Mouse (Mus musculus): ENCODE measurements around the gene Tlk1. TPM values are rescaled to one million over a fixed set of nuclear protein-coding genes. Genes with fewer than 3 reads are reported as not detected.

Gene Tlk1
- polyA plus RNA-seq, 1 experiment: 9.4 TPM

- Histone ChIP-seq H3ac (ENCODE audit: control insufficient read depth, insufficient read length) (no peak overlapping the region), H3K4me2 (ENCODE audit: low read depth) (no peak overlapping the region), H3K4me3 (no peak overlapping the region), H3K27me3 (ENCODE audit: control insufficient read depth, insufficient read depth, insufficient read length) (no peaks in the 10 kb centered on the region), H3K36me3 (ENCODE audit: control insufficient read depth, insufficient read depth) (no peaks in the 10 kb centered on the region), H3K79me2 (ENCODE audit: control insufficient read depth, insufficient read depth) (peaks cover 74% of the 10 kb centered on the region)
- TF ChIP-seq SRF (IDR thresholded peaks at IDR 0.05; ENCODE audit: control insufficient read depth, insufficient read length, low read depth) (no peak), REST (IDR thresholded peaks at IDR 0.05; ENCODE audit: insufficient read depth, insufficient read length) (no peak), POLR2A (IDR thresholded peaks at IDR 0.05; ENCODE audit: insufficient read length, low read depth) (no peak), USF1 (IDR thresholded peaks at IDR 0.05; ENCODE audit: low read depth) (no peak), CEBPB (IDR thresholded peaks at IDR 0.05; ENCODE audit: insufficient read depth, poor library complexity, severe bottlenecking) (no peak), E2F4 (IDR thresholded peaks at IDR 0.05; ENCODE audit: insufficient read depth) (no peak), TCF3 (IDR thresholded peaks at IDR 0.05; ENCODE audit: insufficient read length, low read depth) (no peak), MYOD1 (IDR thresholded peaks at IDR 0.05; ENCODE audit: control insufficient read depth in 1 of 3, insufficient read length in 2 of 3, low read depth in 2 of 3) (no peak), TCF12 (IDR thresholded peaks at IDR 0.05; ENCODE audit: insufficient read depth, poor library complexity, severe bottlenecking) (no peak), MAX (IDR thresholded peaks at IDR 0.05; ENCODE audit: low read depth) (no peak), POLR2AphosphoS2 (IDR thresholded peaks at IDR 0.05; ENCODE audit: insufficient read length, low read depth) (no peak), MYOG (IDR thresholded peaks at IDR 0.05; ENCODE audit: control insufficient read depth in 1 of 3, insufficient read depth in 1 of 3, insufficient read length in 2 of 3, low read depth in 2 of 3) (no peak)
These were observed 41.1 kb downstream of the Tlk1 start for GRCm38 (mm10) chr2:70784447-70784846.

GRCm38 (mm10) chr2:70783504-70783903 is 42.0 kb downstream of the Tlk1 start:
- no peaks in the 10 kb centered on the region for H3K36me3 ChIP-seq (ENCODE audit: control insufficient read depth, insufficient read depth)
- H3K27me3 ChIP-seq (ENCODE audit: control insufficient read depth, insufficient read depth, insufficient read length): no peaks in the 10 kb centered on the region
- H3K79me2 ChIP-seq (ENCODE audit: control insufficient read depth, insufficient read depth): peaks cover 71% of the 10 kb centered on the region
- no peak for TF ChIP-seq MYOG (IDR thresholded peaks at IDR 0.05; ENCODE audit: control insufficient read depth in 1 of 3, insufficient read depth in 1 of 3, insufficient read length in 2 of 3, low read depth in 2 of 3)
- TF ChIP-seq TCF3 (IDR thresholded peaks at IDR 0.05; ENCODE audit: insufficient read length, low read depth): no peak
- peak in 1 of 3 experiments; percentile 53 for TF ChIP-seq MYOD1 (IDR thresholded peaks at IDR 0.05; ENCODE audit: control insufficient read depth in 1 of 3, insufficient read length in 2 of 3, low read depth in 2 of 3)
- no peak for TF ChIP-seq REST (IDR thresholded peaks at IDR 0.05; ENCODE audit: insufficient read depth, insufficient read length)
- TF ChIP-seq POLR2A (IDR thresholded peaks at IDR 0.05; ENCODE audit: insufficient read length, low read depth): no peak
- no peak for TF ChIP-seq MAX (IDR thresholded peaks at IDR 0.05; ENCODE audit: low read depth)
- TF ChIP-seq E2F4 (IDR thresholded peaks at IDR 0.05; ENCODE audit: insufficient read depth): no peak
- no peak for TF ChIP-seq USF1 (IDR thresholded peaks at IDR 0.05; ENCODE audit: low read depth)
- H3ac ChIP-seq (ENCODE audit: control insufficient read depth, insufficient read length): no peak overlapping the region
- H3K4me2 ChIP-seq (ENCODE audit: low read depth): no peak overlapping the region
- no peak overlapping the region for H3K4me3 ChIP-seq

- TF ChIP-seq POLR2AphosphoS2 (IDR thresholded peaks at IDR 0.05; ENCODE audit: insufficient read length, low read depth) (no peak), REST (IDR thresholded peaks at IDR 0.05; ENCODE audit: insufficient read depth, insufficient read length) (no peak), USF1 (IDR thresholded peaks at IDR 0.05; ENCODE audit: low read depth) (no peak), E2F4 (IDR thresholded peaks at IDR 0.05; ENCODE audit: insufficient read depth) (no peak), POLR2A (IDR thresholded peaks at IDR 0.05; ENCODE audit: insufficient read length, low read depth) (no peak), MAX (IDR thresholded peaks at IDR 0.05; ENCODE audit: low read depth) (no peak), MYOG (IDR thresholded peaks at IDR 0.05; ENCODE audit: control insufficient read depth in 1 of 3, insufficient read depth in 1 of 3, insufficient read length in 2 of 3, low read depth in 2 of 3) (no peak), CEBPB (IDR thresholded peaks at IDR 0.05; ENCODE audit: insufficient read depth, poor library complexity, severe bottlenecking) (no peak), SRF (IDR thresholded peaks at IDR 0.05; ENCODE audit: control insufficient read depth, insufficient read length, low read depth) (no peak), MYOD1 (IDR thresholded peaks at IDR 0.05; ENCODE audit: control insufficient read depth in 1 of 3, insufficient read length in 2 of 3, low read depth in 2 of 3) (no peak), TCF3 (IDR thresholded peaks at IDR 0.05; ENCODE audit: insufficient read length, low read depth) (no peak), TCF12 (IDR thresholded peaks at IDR 0.05; ENCODE audit: insufficient read depth, poor library complexity, severe bottlenecking) (no peak)
- H3K36me3 ChIP-seq (ENCODE audit: control insufficient read depth, insufficient read depth): no peaks in the 10 kb centered on the region
- no peak overlapping the region for H3ac ChIP-seq (ENCODE audit: control insufficient read depth, insufficient read length)
- peaks cover 36% of the 10 kb centered on the region for H3K79me2 ChIP-seq (ENCODE audit: control insufficient read depth, insufficient read depth)
- H3K4me3 ChIP-seq: no peak overlapping the region
- H3K27me3 ChIP-seq (ENCODE audit: control insufficient read depth, insufficient read depth, insufficient read length): no peaks in the 10 kb centered on the region
- H3K4me2 ChIP-seq (ENCODE audit: low read depth): no peak overlapping the region
These were observed 45.9 kb downstream of the Tlk1 start for GRCm38 (mm10) chr2:70779634-70780033.

GRCm38 (mm10) chr2:70776744-70777143 is 48.8 kb downstream of the Tlk1 start:
- Histone ChIP-seq H3K27me3 (ENCODE audit: control insufficient read depth, insufficient read depth, insufficient read length) (no peaks in the 10 kb centered on the region), H3K79me2 (ENCODE audit: control insufficient read depth, insufficient read depth) (peaks cover 34% of the 10 kb centered on the region), H3K36me3 (ENCODE audit: control insufficient read depth, insufficient read depth) (no peaks in the 10 kb centered on the region), H3ac (ENCODE audit: control insufficient read depth, insufficient read length) (no peak overlapping the region), H3K4me3 (no peak overlapping the region), H3K4me2 (ENCODE audit: low read depth) (no peak overlapping the region)
- TF ChIP-seq MYOD1 (IDR thresholded peaks at IDR 0.05; ENCODE audit: control insufficient read depth in 1 of 3, insufficient read length in 2 of 3, low read depth in 2 of 3) (no peak), SRF (IDR thresholded peaks at IDR 0.05; ENCODE audit: control insufficient read depth, insufficient read length, low read depth) (no peak), POLR2A (IDR thresholded peaks at IDR 0.05; ENCODE audit: insufficient read length, low read depth) (no peak), MYOG (IDR thresholded peaks at IDR 0.05; ENCODE audit: control insufficient read depth in 1 of 3, insufficient read depth in 1 of 3, insufficient read length in 2 of 3, low read depth in 2 of 3) (no peak), POLR2AphosphoS2 (IDR thresholded peaks at IDR 0.05; ENCODE audit: insufficient read length, low read depth) (no peak)

- no peaks in the 10 kb centered on the region for H3K79me2 ChIP-seq (ENCODE audit: control insufficient read depth, insufficient read depth)
- no peaks in the 10 kb centered on the region for H3K27me3 ChIP-seq (ENCODE audit: control insufficient read depth, insufficient read depth, insufficient read length)
- H3ac ChIP-seq (ENCODE audit: control insufficient read depth, insufficient read length): no peak overlapping the region
- no peak overlapping the region for H3K4me3 ChIP-seq
- no peak overlapping the region for H3K4me2 ChIP-seq (ENCODE audit: low read depth)
- H3K36me3 ChIP-seq (ENCODE audit: control insufficient read depth, insufficient read depth): no peaks in the 10 kb centered on the region
- TF ChIP-seq CEBPB (IDR thresholded peaks at IDR 0.05; ENCODE audit: insufficient read depth, poor library complexity, severe bottlenecking) (peak; percentile 80), MYOG (IDR thresholded peaks at IDR 0.05; ENCODE audit: control insufficient read depth in 1 of 3, insufficient read depth in 1 of 3, insufficient read length in 2 of 3, low read depth in 2 of 3) (no peak)
These were observed 60.8 kb downstream of the Tlk1 start for GRCm38 (mm10) chr2:70764734-70765133.

All from myocyte (in vitro differentiated cells).